Mouse (Mus musculus) embryonic facial prominence, embryonic 14.5 days (tissue): ENCODE measurements at regions not wholly inside any gene's neighbourhood (a gene's known extent, or its start where the extent isn't known, plus 50 kb on each side); places are given as distances from the start of the nearest gene placed in this dataset.

Experiments
- ATAC-seq: fragments of 200-750 bp; cut with Nextera tagmentation; 2 replicates; pipeline ENCODE4 v1.8.0; 2017; ENCODE audit warnings: low read depth, moderate number of reproducible peaks, moderate TSS enrichment
- DNase-seq: peaks from one replicate; pipeline ENCODE4 v3.0.0-alpha.2; 2015; ENCODE audit warnings: low spot score
- H3K27ac ChIP-seq: fragments of 300-500 bp; sonication (generic); replicated peaks from 2 replicates; pipeline ENCODE4 v1.5.1; 2014; ENCODE audit warnings: low read depth, mild to moderate bottlenecking, low read length, moderate library complexity
- H3K27me3 ChIP-seq: fragments of 300-500 bp; sonication (generic); replicated peaks from 2 replicates; pipeline ENCODE4 v1.6.1; 2014; ENCODE audit warnings: low read length; ENCODE audit not compliant: control insufficient read depth, insufficient read depth
- H3K36me3 ChIP-seq: fragments of 300-500 bp; sonication (generic); 2 replicates; pipeline ENCODE4 v1.6.1; 2014; ENCODE audit warnings: low read length, mixed read lengths; ENCODE audit not compliant: control insufficient read depth, insufficient read depth
- H3K4me1 ChIP-seq: fragments of 300-500 bp; sonication (generic); 2 replicates; pipeline ENCODE4 v1.6.1; 2014; ENCODE audit warnings: antibody characterized with exemption, low read length; ENCODE audit not compliant: control insufficient read depth, insufficient read depth
- H3K4me2 ChIP-seq: fragments of 300-500 bp; sonication (generic); 2 replicates; pipeline ENCODE4 v1.6.1; 2014; ENCODE audit warnings: low read depth, mild to moderate bottlenecking, low read length, moderate library complexity, mixed read lengths
- H3K4me3 ChIP-seq: fragments of 300-500 bp; sonication (generic); 2 replicates; pipeline ENCODE4 v1.5.1; 2014; ENCODE audit warnings: low read depth, mild to moderate bottlenecking, low read length
- H3K9ac ChIP-seq: fragments of 300-500 bp; sonication (generic); 2 replicates; pipeline ENCODE4 v1.6.1; 2014; ENCODE audit warnings: low read depth, mild to moderate bottlenecking, low read length, moderate library complexity, mixed read lengths
- H3K9me3 ChIP-seq: fragments of 300-500 bp; sonication (generic); 2 replicates; pipeline ENCODE4 v1.6.1; 2016; ENCODE audit warnings: low read length; ENCODE audit not compliant: control insufficient read depth
- WGBS: fragments of 180-500 bp; shearing (Covaris S2); extraction: QIAGEN DNeasy Blood & Tissue Kit; methylation state at CpG from one replicate; pipeline ENCODE4 v1.1.7; 2014; 5-methylcytosine and 5-hydroxymethylcytosine counted together

DNA sequence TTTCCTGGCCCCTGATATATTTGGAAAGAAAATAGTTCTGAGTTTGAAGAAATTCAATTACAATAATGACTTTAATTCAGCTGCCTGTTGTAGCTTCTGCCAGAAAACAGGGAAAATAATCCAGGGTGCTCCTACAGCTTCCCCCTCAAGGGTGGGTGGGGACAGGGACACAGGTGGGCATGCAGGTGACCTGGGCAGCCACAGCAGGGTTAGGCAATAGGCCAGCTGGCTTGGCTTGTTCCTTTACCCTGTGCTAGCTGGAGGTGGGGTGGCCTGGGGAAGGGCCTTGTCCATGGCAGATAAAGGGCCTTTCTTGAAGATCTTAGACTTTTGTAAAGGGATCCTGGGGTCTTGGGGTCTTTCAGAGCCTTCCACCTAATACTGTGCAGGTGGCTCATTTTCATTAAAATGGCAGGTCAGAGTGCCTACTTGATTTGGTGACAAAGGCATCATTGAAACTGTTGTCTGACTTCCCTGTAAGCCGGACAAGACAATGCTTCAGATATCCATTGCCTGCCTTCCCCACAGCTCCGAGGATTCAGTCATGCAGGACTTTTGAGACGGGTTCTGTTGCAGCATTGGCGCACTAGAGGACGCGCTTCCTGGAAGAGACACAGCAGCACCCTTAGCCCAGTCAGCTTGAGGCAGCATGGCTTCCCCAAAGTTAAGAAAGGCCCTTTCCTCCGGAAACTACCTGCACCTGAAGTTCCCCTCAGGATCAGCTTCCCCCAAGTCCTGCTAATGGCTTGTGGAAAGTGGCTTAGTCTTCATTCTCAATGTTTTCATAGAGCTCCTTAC is 164.9 kb upstream of the Kbtbd8 start:
- DNase-seq: no peak
- 85% methylated on average over 7 of the region's 7 CpGs for WGBS
- Histone ChIP-seq H3K9ac (no peak overlapping the region), H3K27me3 (no peaks in the 10 kb centered on the region), H3K4me2 (no peak overlapping the region), H3K27ac (no peak overlapping the region), H3K4me1 (no peaks in the 10 kb centered on the region), H3K9me3 (peaks cover 8% of the 10 kb centered on the region), H3K4me3 (no peak overlapping the region), H3K36me3 (no peaks in the 10 kb centered on the region)
- no peak for ATAC-seq

- H3K4me3 ChIP-seq: no peak overlapping the region
- peaks cover 8% of the 10 kb centered on the region for H3K9me3 ChIP-seq
- H3K9ac ChIP-seq: no peak overlapping the region
- no peaks in the 10 kb centered on the region for H3K36me3 ChIP-seq
- DNase-seq (no peak), ATAC-seq (no peak)
- no peaks in the 10 kb centered on the region for H3K27me3 ChIP-seq
- peaks cover 5% of the 10 kb centered on the region; the same call in 1 of the 2 replicates for H3K4me1 ChIP-seq
- H3K27ac ChIP-seq: no peak overlapping the region
- WGBS: 74% methylated on average over 5 of the region's 5 CpGs
- H3K4me2 ChIP-seq: no peak overlapping the region
These were observed 166.1 kb upstream of the Kbtbd8 start for GRCm38 (mm10) chr6:94950944-94951343.

- 46% methylated on average over 2 of the region's 2 CpGs for WGBS
These were observed 166.7 kb upstream of the Kbtbd8 start for GRCm38 (mm10) chr6:94950319-94950718.

GRCm38 (mm10) chr6:94946352-94946900 is 170.6 kb upstream of the Kbtbd8 start:
- peak; percentile 53 for DNase-seq
- no peaks in the 10 kb centered on the region for H3K27me3 ChIP-seq
- H3K4me1 ChIP-seq: peaks cover 9% of the 10 kb centered on the region; the same call in 1 of the 2 replicates
- H3K27ac ChIP-seq: peak overlapping the region; percentile 49
- H3K9me3 ChIP-seq: no peaks in the 10 kb centered on the region
- no peaks in the 10 kb centered on the region for H3K36me3 ChIP-seq
- no peak overlapping the region for H3K4me2 ChIP-seq
- WGBS: 50% methylated on average over 6 of the region's 6 CpGs
- H3K4me3 ChIP-seq: no peak overlapping the region
- no peak overlapping the region for H3K9ac ChIP-seq
- ATAC-seq: 0 out of 2 replicates have a peak, but pooled peaks have one; percentile 41

More at GRCm38 (mm10) chr6:94950319-94950718, 166.7 kb upstream of the Kbtbd8 start:
- DNase-seq: no peak
- H3K4me2 ChIP-seq: no peak overlapping the region
- H3K4me3 ChIP-seq: no peak overlapping the region
- H3K4me1 ChIP-seq: peaks cover 9% of the 10 kb centered on the region; the same call in 1 of the 2 replicates
- peaks cover 8% of the 10 kb centered on the region for H3K9me3 ChIP-seq
- no peak for ATAC-seq
- H3K9ac ChIP-seq: no peak overlapping the region
- no peaks in the 10 kb centered on the region for H3K27me3 ChIP-seq
- H3K36me3 ChIP-seq: no peaks in the 10 kb centered on the region
- no peak overlapping the region for H3K27ac ChIP-seq

DNA sequence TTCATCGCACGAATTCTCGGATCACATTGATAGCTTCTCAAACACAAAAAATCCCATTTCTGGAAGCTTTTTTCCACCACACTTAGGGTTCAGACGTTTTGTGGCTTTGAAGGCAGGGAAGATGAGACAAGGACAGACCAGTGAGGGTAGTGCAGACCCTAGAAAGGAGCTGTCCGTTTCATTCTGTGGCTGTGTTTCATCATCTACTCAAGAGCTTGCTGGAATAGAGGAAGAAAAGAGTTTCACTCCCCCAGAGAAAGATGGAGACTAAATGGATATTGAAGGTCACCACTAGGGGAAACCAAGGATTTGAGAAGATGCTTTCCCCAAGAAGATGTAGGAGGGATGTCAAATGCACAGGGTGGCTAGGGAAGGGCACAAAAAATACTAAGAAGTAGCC is 171.3 kb upstream of the Kbtbd8 start:
- no peaks in the 10 kb centered on the region for H3K36me3 ChIP-seq
- ATAC-seq: no peak
- H3K4me3 ChIP-seq: no peak overlapping the region
- peaks cover 9% of the 10 kb centered on the region; the same call in 1 of the 2 replicates for H3K4me1 ChIP-seq
- no peak for DNase-seq
- H3K9me3 ChIP-seq: no peaks in the 10 kb centered on the region
- no peak overlapping the region for H3K4me2 ChIP-seq
- no peaks in the 10 kb centered on the region for H3K27me3 ChIP-seq
- WGBS: 76% methylated on average over 5 of the region's 5 CpGs
- no peak overlapping the region for H3K9ac ChIP-seq
- H3K27ac ChIP-seq: peak overlapping the region; percentile 63

GRCm38 (mm10) chr6:94944196-94944595 is 172.8 kb upstream of the Kbtbd8 start:
- DNase-seq (peak; percentile 45), ATAC-seq (no peak)
- Histone ChIP-seq H3K27me3 (no peaks in the 10 kb centered on the region), H3K27ac (no peak overlapping the region), H3K4me2 (no peak overlapping the region), H3K9ac (no peak overlapping the region), H3K36me3 (no peaks in the 10 kb centered on the region), H3K4me3 (no peak overlapping the region), H3K9me3 (no peaks in the 10 kb centered on the region), H3K4me1 (peaks cover 9% of the 10 kb centered on the region; the same call in 1 of the 2 replicates)
- 33% methylated on average over 4 of the region's 4 CpGs for WGBS

- Histone ChIP-seq H3K4me2 (no peak overlapping the region), H3K36me3 (no peaks in the 10 kb centered on the region), H3K9ac (no peak overlapping the region), H3K4me3 (no peak overlapping the region), H3K27ac (no peak overlapping the region), H3K4me1 (peaks cover 7% of the 10 kb centered on the region), H3K27me3 (no peaks in the 10 kb centered on the region), H3K9me3 (no peaks in the 10 kb centered on the region)
- no peak for ATAC-seq
- 80% methylated on average over 2 of the region's 2 CpGs for whole genome bisulfite sequencing
- no peak for DNase-seq
These were observed 178.1 kb upstream of the Kbtbd8 start for GRCm38 (mm10) chr6:94938949-94939348.

GRCm38 (mm10) chr6:94936206-94936605 is 180.8 kb upstream of the Kbtbd8 start:
- peaks cover 7% of the 10 kb centered on the region for H3K4me1 ChIP-seq
- H3K4me3 ChIP-seq: no peak overlapping the region
- no peaks in the 10 kb centered on the region for H3K9me3 ChIP-seq
- ATAC-seq (no peak), DNase-seq (no peak)
- H3K4me2 ChIP-seq: no peak overlapping the region
- WGBS: 87% methylated on average over 5 of the region's 5 CpGs
- no peaks in the 10 kb centered on the region for H3K36me3 ChIP-seq
- no peak overlapping the region for H3K9ac ChIP-seq
- no peaks in the 10 kb centered on the region for H3K27me3 ChIP-seq
- no peak overlapping the region for H3K27ac ChIP-seq
